Mouse (Mus musculus): ENCODE data around the gene Erh. TPM values are rescaled to one million over a fixed set of nuclear protein-coding genes. Genes with fewer than 3 reads are reported as not detected.

Erh gene
- 14.9 and 20.7 TPM in 2 replicates for polyA plus RNA-seq (2012; rRNA removed)

GRCm38 (mm10) chr12:80643693-80644505 is at the start of gene Erh, which contains the start of gene Slc39a9:
Gene Erh, minus strand, starts transcription at chr12:80644341.
Gene Slc39a9, plus strand, starts transcription at chr12:80643883.

GRCm38 (mm10) chr12:80692269-80692972 is 48.3 kb upstream of the Erh start, which contains the start of gene Plekhd1:
Gene Plekhd1, plus strand, starts transcription at chr12:80692591.

Other genes with a start within 250 kb of the Erh start
- gene Dcaf5, start 207.7 kb downstream of the Erh start, polyA plus RNA-seq (2012; rRNA removed): 20.0 and 20.5 TPM in 2 replicates
- 8.8 and 9.1 TPM in 2 replicates for gene Exd2, start 181.2 kb downstream of the Erh start, polyA plus RNA-seq (2012; rRNA removed)
- 2.2 and 2.3 TPM in 2 replicates for gene Galnt16, start 126.1 kb downstream of the Erh start, polyA plus RNA-seq (2012; rRNA removed)
- gene Slc39a9, start 458 bp downstream of the Erh start, polyA plus RNA-seq (2012; rRNA removed): 90.4 and 93.9 TPM in 2 replicates
- 4.6 and 5.1 TPM in 2 replicates for gene Plekhd1, start 48.2 kb upstream of the Erh start, polyA plus RNA-seq (2012; rRNA removed)
- gene Ccdc177, start 116.3 kb upstream of the Erh start, polyA plus RNA-seq (2012; rRNA removed): 0.13 and 0.14 TPM in 2 replicates
- gene Susd6, start 146.2 kb upstream of the Erh start, polyA plus RNA-seq (2012; rRNA removed): 72.5 and 91.5 TPM in 2 replicates

All from colon, adult 2 months (tissue).